Mouse (Mus musculus): Measurements from ENCODE around the gene Ddx31. TPM values are rescaled to one million over a fixed set of nuclear protein-coding genes. Genes with fewer than 3 reads are reported as not detected.

The Ddx31 gene
- polyA plus RNA-seq, 1 experiment from 2014 or later, result 17.5 TPM

GRCm38 (mm10) chr2:28852594-28852993 lies 12.4 kb downstream of the Ddx31 start:
- H3K4me3 ChIP-seq (ENCODE audit: low read depth, low read length), result no peak overlapping the region
- H3K27me3 ChIP-seq (replicated peaks; ENCODE audit: control insufficient read depth, insufficient read depth, low read length), result no peaks in the 10 kb centered on the region
- 81% methylated on average over 3 of the region's 3 CpGs for WGBS
- H3K36me3 ChIP-seq (ENCODE audit: control insufficient read depth, insufficient read depth, low read length), result peaks cover 67% of the 10 kb centered on the region
- no peaks in the 10 kb centered on the region for H3K4me1 ChIP-seq (replicated peaks; ENCODE audit: control insufficient read depth, insufficient read depth, low read length)
- H3K9me3 ChIP-seq (ENCODE audit: control insufficient read depth, low read length), result no peaks in the 10 kb centered on the region
- DNase-seq (ENCODE audit: low spot score), result no peak
- no peak overlapping the region for H3K9ac ChIP-seq (ENCODE audit: low read length)
- H3K27ac ChIP-seq (ENCODE audit: low read depth), result no peak overlapping the region
- ATAC-seq (replicated peaks; ENCODE audit: low FRiP score, low TSS enrichment, low read depth), result no peak
- no peak overlapping the region for H3K4me2 ChIP-seq (ENCODE audit: low read length)

- no peak for ATAC-seq (replicated peaks; ENCODE audit: low FRiP score, low TSS enrichment, low read depth)
- no peak overlapping the region for H3K9ac ChIP-seq (ENCODE audit: low read length)
- H3K27ac ChIP-seq (ENCODE audit: low read depth), result no peak overlapping the region
- H3K4me2 ChIP-seq (ENCODE audit: low read length), result no peak overlapping the region
- H3K4me3 ChIP-seq (ENCODE audit: low read depth, low read length), result no peak overlapping the region
- WGBS, result 93% methylated on average over 2 of the region's 2 CpGs
- no peaks in the 10 kb centered on the region for H3K4me1 ChIP-seq (replicated peaks; ENCODE audit: control insufficient read depth, insufficient read depth, low read length)
- H3K9me3 ChIP-seq (ENCODE audit: control insufficient read depth, low read length), result no peaks in the 10 kb centered on the region
- H3K36me3 ChIP-seq (ENCODE audit: control insufficient read depth, insufficient read depth, low read length), result peaks cover 67% of the 10 kb centered on the region
- no peaks in the 10 kb centered on the region for H3K27me3 ChIP-seq (replicated peaks; ENCODE audit: control insufficient read depth, insufficient read depth, low read length)
- DNase-seq (ENCODE audit: low spot score), result no peak
These were observed 15.6 kb downstream of the Ddx31 start for GRCm38 (mm10) chr2:28855773-28856172.

- H3K36me3 ChIP-seq (ENCODE audit: control insufficient read depth, insufficient read depth, low read length), result peaks cover 81% of the 10 kb centered on the region
- H3K27me3 ChIP-seq (replicated peaks; ENCODE audit: control insufficient read depth, insufficient read depth, low read length), result no peaks in the 10 kb centered on the region
- no peak overlapping the region for H3K4me2 ChIP-seq (ENCODE audit: low read length)
- H3K9me3 ChIP-seq (ENCODE audit: control insufficient read depth, low read length), result no peaks in the 10 kb centered on the region
- no peaks in the 10 kb centered on the region for H3K4me1 ChIP-seq (replicated peaks; ENCODE audit: control insufficient read depth, insufficient read depth, low read length)
- H3K4me3 ChIP-seq (ENCODE audit: low read depth, low read length), result no peak overlapping the region
- DNase-seq (ENCODE audit: low spot score), result no peak
- no peak for ATAC-seq (replicated peaks; ENCODE audit: low FRiP score, low TSS enrichment, low read depth)
- H3K27ac ChIP-seq (ENCODE audit: low read depth), result no peak overlapping the region
- WGBS, result 88% methylated on average over 4 of the region's 4 CpGs
- no peak overlapping the region for H3K9ac ChIP-seq (ENCODE audit: low read length)
These were observed 19.1 kb downstream of the Ddx31 start for GRCm38 (mm10) chr2:28859303-28859702.

GRCm38 (mm10) chr2:28860678-28861423 lies 20.6 kb downstream of the Ddx31 start:
- Histone ChIP-seq H3K27me3 (replicated peaks; ENCODE audit: control insufficient read depth, insufficient read depth, low read length) (no peaks in the 10 kb centered on the region), H3K27ac (ENCODE audit: low read depth) (no peak overlapping the region), H3K4me2 (ENCODE audit: low read length) (no peak overlapping the region), H3K36me3 (ENCODE audit: control insufficient read depth, insufficient read depth, low read length) (peaks cover 89% of the 10 kb centered on the region), H3K9me3 (ENCODE audit: control insufficient read depth, low read length) (no peaks in the 10 kb centered on the region), H3K4me1 (replicated peaks; ENCODE audit: control insufficient read depth, insufficient read depth, low read length) (no peaks in the 10 kb centered on the region), H3K4me3 (ENCODE audit: low read depth, low read length) (no peak overlapping the region), H3K9ac (ENCODE audit: low read length) (no peak overlapping the region)
- DNase-seq (ENCODE audit: low spot score), result no peak
- ATAC-seq (replicated peaks; ENCODE audit: low FRiP score, low TSS enrichment, low read depth), result no peak
- WGBS, result 93% methylated on average over 8 of the region's 8 CpGs

- ATAC-seq (replicated peaks; ENCODE audit: low FRiP score, low TSS enrichment, low read depth), result no peak
- Histone ChIP-seq H3K9ac (ENCODE audit: low read length) (no peak overlapping the region), H3K4me2 (ENCODE audit: low read length) (no peak overlapping the region), H3K9me3 (ENCODE audit: control insufficient read depth, low read length) (no peaks in the 10 kb centered on the region), H3K27me3 (replicated peaks; ENCODE audit: control insufficient read depth, insufficient read depth, low read length) (no peaks in the 10 kb centered on the region), H3K4me3 (ENCODE audit: low read depth, low read length) (no peak overlapping the region), H3K27ac (ENCODE audit: low read depth) (no peak overlapping the region), H3K36me3 (ENCODE audit: control insufficient read depth, insufficient read depth, low read length) (peaks cover 96% of the 10 kb centered on the region), H3K4me1 (replicated peaks; ENCODE audit: control insufficient read depth, insufficient read depth, low read length) (no peaks in the 10 kb centered on the region)
- DNase-seq (ENCODE audit: low spot score), result no peak
These were observed 23.7 kb downstream of the Ddx31 start for GRCm38 (mm10) chr2:28863857-28864256.

GRCm38 (mm10) chr2:28867495-28867894 lies 27.3 kb downstream of the Ddx31 start:
- H3K4me2 ChIP-seq (ENCODE audit: low read length), result no peak overlapping the region
- ATAC-seq (replicated peaks; ENCODE audit: low FRiP score, low TSS enrichment, low read depth) (no peak), DNase-seq (ENCODE audit: low spot score) (no peak)
- no peaks in the 10 kb centered on the region for H3K9me3 ChIP-seq (ENCODE audit: control insufficient read depth, low read length)
- no peak overlapping the region for H3K27ac ChIP-seq (ENCODE audit: low read depth)
- H3K4me1 ChIP-seq (replicated peaks; ENCODE audit: control insufficient read depth, insufficient read depth, low read length), result no peaks in the 10 kb centered on the region
- WGBS, result 75% methylated on average over 7 of the region's 7 CpGs
- no peak overlapping the region for H3K4me3 ChIP-seq (ENCODE audit: low read depth, low read length)
- H3K36me3 ChIP-seq (ENCODE audit: control insufficient read depth, insufficient read depth, low read length), result peaks cover 70% of the 10 kb centered on the region
- H3K27me3 ChIP-seq (replicated peaks; ENCODE audit: control insufficient read depth, insufficient read depth, low read length), result no peaks in the 10 kb centered on the region
- no peak overlapping the region for H3K9ac ChIP-seq (ENCODE audit: low read length)

- 89% methylated on average over 11 of the region's 11 CpGs for WGBS
These were observed 35.3 kb downstream of the Ddx31 start for GRCm38 (mm10) chr2:28875554-28875953.

GRCm38 (mm10) chr2:28881275-28881674 lies 41.1 kb downstream of the Ddx31 start:
- H3K36me3 ChIP-seq (ENCODE audit: control insufficient read depth, insufficient read depth, low read length), result peaks cover 66% of the 10 kb centered on the region
- no peak overlapping the region for H3K9ac ChIP-seq (ENCODE audit: low read length)
- 90% methylated on average over 3 of the region's 3 CpGs for WGBS
- H3K27ac ChIP-seq (ENCODE audit: low read depth), result no peak overlapping the region
- ATAC-seq (replicated peaks; ENCODE audit: low FRiP score, low TSS enrichment, low read depth) (no peak), DNase-seq (ENCODE audit: low spot score) (no peak)
- H3K27me3 ChIP-seq (replicated peaks; ENCODE audit: control insufficient read depth, insufficient read depth, low read length), result no peaks in the 10 kb centered on the region
- peaks cover 3% of the 10 kb centered on the region; the same call in 1 of the 2 replicates for H3K4me1 ChIP-seq (replicated peaks; ENCODE audit: control insufficient read depth, insufficient read depth, low read length)
- H3K9me3 ChIP-seq (ENCODE audit: control insufficient read depth, low read length), result no peaks in the 10 kb centered on the region
- no peak overlapping the region for H3K4me2 ChIP-seq (ENCODE audit: low read length)
- no peak overlapping the region for H3K4me3 ChIP-seq (ENCODE audit: low read depth, low read length)

More at GRCm38 (mm10) chr2:28875554-28875953, 35.3 kb downstream of the Ddx31 start:
- H3K27me3 ChIP-seq (replicated peaks; ENCODE audit: control insufficient read depth, insufficient read depth, low read length), result no peaks in the 10 kb centered on the region
- no peak overlapping the region for H3K9ac ChIP-seq (ENCODE audit: low read length)
- DNase-seq (ENCODE audit: low spot score) (no peak), ATAC-seq (replicated peaks; ENCODE audit: low FRiP score, low TSS enrichment, low read depth) (no peak)
- H3K4me2 ChIP-seq (ENCODE audit: low read length), result no peak overlapping the region
- H3K36me3 ChIP-seq (ENCODE audit: control insufficient read depth, insufficient read depth, low read length), result peaks cover 62% of the 10 kb centered on the region
- no peaks in the 10 kb centered on the region for H3K4me1 ChIP-seq (replicated peaks; ENCODE audit: control insufficient read depth, insufficient read depth, low read length)
- no peaks in the 10 kb centered on the region for H3K9me3 ChIP-seq (ENCODE audit: control insufficient read depth, low read length)
- no peak overlapping the region for H3K27ac ChIP-seq (ENCODE audit: low read depth)
- no peak overlapping the region for H3K4me3 ChIP-seq (ENCODE audit: low read depth, low read length)

GRCm38 (mm10) chr2:28882047-28882446 lies 41.8 kb downstream of the Ddx31 start:
- Histone ChIP-seq H3K9me3 (ENCODE audit: control insufficient read depth, low read length) (no peaks in the 10 kb centered on the region), H3K27me3 (replicated peaks; ENCODE audit: control insufficient read depth, insufficient read depth, low read length) (no peaks in the 10 kb centered on the region), H3K9ac (ENCODE audit: low read length) (no peak overlapping the region), H3K27ac (ENCODE audit: low read depth) (no peak overlapping the region), H3K4me1 (replicated peaks; ENCODE audit: control insufficient read depth, insufficient read depth, low read length) (peaks cover 3% of the 10 kb centered on the region; the same call in 1 of the 2 replicates), H3K4me3 (ENCODE audit: low read depth, low read length) (no peak overlapping the region), H3K36me3 (ENCODE audit: control insufficient read depth, insufficient read depth, low read length) (peaks cover 61% of the 10 kb centered on the region), H3K4me2 (ENCODE audit: low read length) (no peak overlapping the region)
- DNase-seq (ENCODE audit: low spot score) (no peak), ATAC-seq (replicated peaks; ENCODE audit: low FRiP score, low TSS enrichment, low read depth) (no peak)
- 84% methylated on average over 3 of the region's 3 CpGs for WGBS
